Mouse (Mus musculus): Measurements from ENCODE around the gene Il1rap. TPM values are rescaled to one million over a fixed set of nuclear protein-coding genes. Genes with fewer than 3 reads are reported as not detected.

Gene Il1rap
- polyA plus RNA-seq, 1 experiment, result not detected

GRCm38 (mm10) chr16:26569387-26569978, 12.0 kb upstream of the Il1rap start:
- Histone ChIP-seq H3K4me3 (ENCODE audit: insufficient read depth, low read depth, low read length) (no peak overlapping the region), H3K27ac (ENCODE audit: insufficient read depth, low read depth, low read length) (no peak overlapping the region), H3K4me1 (ENCODE audit: control insufficient read depth, insufficient read depth, low read length) (no peaks in the 10 kb centered on the region)
- no peak for TF ChIP-seq CTCF (IDR thresholded peaks at IDR 0.05; ENCODE audit: insufficient read depth, low read depth, low read length)
- no peak for TF ChIP-seq POLR2A (IDR thresholded peaks at IDR 0.05; ENCODE audit: insufficient read depth, low read depth, low read length)

- TF ChIP-seq CTCF (IDR thresholded peaks at IDR 0.05; ENCODE audit: insufficient read depth, low read depth, low read length) (no peak), POLR2A (IDR thresholded peaks at IDR 0.05; ENCODE audit: insufficient read depth, low read depth, low read length) (no peak)
- Histone ChIP-seq H3K27ac (ENCODE audit: insufficient read depth, low read depth, low read length) (no peak overlapping the region), H3K4me3 (ENCODE audit: insufficient read depth, low read depth, low read length) (no peak overlapping the region), H3K4me1 (ENCODE audit: control insufficient read depth, insufficient read depth, low read length) (no peaks in the 10 kb centered on the region)
- 94% methylated on average over 2 of the region's 2 CpGs for WGBS
Observed at GRCm38 (mm10) chr16:26571836-26572235, 9.7 kb upstream of the Il1rap start.

DNA sequence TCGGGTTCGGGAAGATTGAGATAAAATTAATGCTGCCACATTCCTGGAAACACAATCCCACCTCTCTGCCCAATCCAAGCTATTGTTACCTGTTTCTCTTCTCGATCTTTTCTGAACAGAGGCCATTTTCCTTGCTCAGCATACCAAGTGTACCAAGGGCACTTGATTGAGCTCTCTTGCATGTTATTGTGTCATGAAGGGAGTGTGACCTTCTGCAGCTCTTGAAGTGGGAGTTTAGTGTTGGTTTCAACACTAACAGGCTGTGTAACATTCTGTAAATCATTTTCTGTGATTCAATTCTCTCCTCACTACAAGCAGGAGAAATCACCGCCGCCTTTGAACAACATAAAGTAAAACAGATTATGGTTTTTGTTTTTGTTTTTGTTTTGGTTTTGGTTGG, 7.3 kb upstream of the Il1rap start:
- Histone ChIP-seq H3K4me3 (ENCODE audit: insufficient read depth, low read depth, low read length) (no peak overlapping the region), H3K27ac (ENCODE audit: insufficient read depth, low read depth, low read length) (no peak overlapping the region), H3K4me1 (ENCODE audit: control insufficient read depth, insufficient read depth, low read length) (no peaks in the 10 kb centered on the region)
- no peak for TF ChIP-seq POLR2A (IDR thresholded peaks at IDR 0.05; ENCODE audit: insufficient read depth, low read depth, low read length)
- TF ChIP-seq CTCF (IDR thresholded peaks at IDR 0.05; ENCODE audit: insufficient read depth, low read depth, low read length), result no peak
- 92% methylated on average over 5 of the region's 5 CpGs for WGBS

DNA sequence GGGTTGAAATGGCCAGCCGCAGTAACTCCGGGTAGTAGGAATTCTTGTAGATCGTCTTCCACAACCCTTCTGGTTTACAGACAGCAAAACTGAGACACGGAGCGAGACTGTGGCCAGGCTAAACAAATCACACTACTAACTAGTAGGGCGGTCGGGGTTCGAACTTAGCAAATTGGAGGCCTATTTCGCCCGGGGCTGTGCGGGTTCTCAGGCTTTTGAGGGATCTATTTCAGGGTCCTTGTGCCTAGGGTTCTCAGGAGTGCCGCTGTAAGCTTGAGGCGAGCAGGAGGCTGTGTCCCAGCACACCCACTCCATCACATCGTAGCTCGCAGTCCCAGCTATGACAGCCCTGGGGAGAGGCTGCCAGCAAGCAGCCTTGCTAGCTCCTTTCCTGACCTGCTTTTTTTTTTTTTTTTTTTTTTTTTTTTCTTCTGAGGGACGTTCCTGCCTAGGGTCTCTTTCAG, 441 bp downstream of the Il1rap start:
- Histone ChIP-seq H3K4me1 (ENCODE audit: control insufficient read depth, insufficient read depth, low read length) (peaks cover 7% of the 10 kb centered on the region; the same call in 1 of the 2 replicates), H3K27ac (ENCODE audit: insufficient read depth, low read depth, low read length) (no peak overlapping the region), H3K4me3 (ENCODE audit: insufficient read depth, low read depth, low read length) (peak overlapping the region; percentile 54)
- TF ChIP-seq CTCF (IDR thresholded peaks at IDR 0.05; ENCODE audit: insufficient read depth, low read depth, low read length), result no peak
- peak; percentile 3; the same call in 1 of the 2 replicates for TF ChIP-seq POLR2A (IDR thresholded peaks at IDR 0.05; ENCODE audit: insufficient read depth, low read depth, low read length)
- 2% methylated on average over 16 of the region's 16 CpGs for WGBS

DNA sequence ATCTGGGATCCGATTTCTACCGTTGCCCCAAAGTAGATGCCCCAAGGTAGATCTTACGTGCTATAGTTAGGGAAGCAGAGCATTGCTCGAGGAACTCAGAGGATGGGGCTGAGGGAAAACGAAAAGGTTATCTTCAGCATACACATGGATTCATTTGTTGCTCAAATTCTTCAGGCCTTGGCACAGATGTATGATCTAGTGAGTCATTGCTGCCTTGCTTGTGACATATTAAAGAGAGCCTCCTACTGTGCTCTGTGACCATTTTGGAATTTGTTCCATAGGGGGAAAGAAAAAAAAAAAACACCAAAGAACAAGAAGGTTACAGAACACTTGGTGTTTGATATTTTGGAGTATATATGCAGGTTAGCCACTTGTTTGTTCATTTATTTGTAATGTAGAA, 4.3 kb downstream of the Il1rap start:
- H3K4me3 ChIP-seq (ENCODE audit: insufficient read depth, low read depth, low read length), result no peak overlapping the region
- 86% methylated on average over 5 of the region's 5 CpGs for WGBS
- TF ChIP-seq POLR2A (IDR thresholded peaks at IDR 0.05; ENCODE audit: insufficient read depth, low read depth, low read length) (no peak), CTCF (IDR thresholded peaks at IDR 0.05; ENCODE audit: insufficient read depth, low read depth, low read length) (no peak)
- H3K27ac ChIP-seq (ENCODE audit: insufficient read depth, low read depth, low read length), result no peak overlapping the region
- H3K4me1 ChIP-seq (ENCODE audit: control insufficient read depth, insufficient read depth, low read length), result peaks cover 7% of the 10 kb centered on the region; the same call in 1 of the 2 replicates

DNA sequence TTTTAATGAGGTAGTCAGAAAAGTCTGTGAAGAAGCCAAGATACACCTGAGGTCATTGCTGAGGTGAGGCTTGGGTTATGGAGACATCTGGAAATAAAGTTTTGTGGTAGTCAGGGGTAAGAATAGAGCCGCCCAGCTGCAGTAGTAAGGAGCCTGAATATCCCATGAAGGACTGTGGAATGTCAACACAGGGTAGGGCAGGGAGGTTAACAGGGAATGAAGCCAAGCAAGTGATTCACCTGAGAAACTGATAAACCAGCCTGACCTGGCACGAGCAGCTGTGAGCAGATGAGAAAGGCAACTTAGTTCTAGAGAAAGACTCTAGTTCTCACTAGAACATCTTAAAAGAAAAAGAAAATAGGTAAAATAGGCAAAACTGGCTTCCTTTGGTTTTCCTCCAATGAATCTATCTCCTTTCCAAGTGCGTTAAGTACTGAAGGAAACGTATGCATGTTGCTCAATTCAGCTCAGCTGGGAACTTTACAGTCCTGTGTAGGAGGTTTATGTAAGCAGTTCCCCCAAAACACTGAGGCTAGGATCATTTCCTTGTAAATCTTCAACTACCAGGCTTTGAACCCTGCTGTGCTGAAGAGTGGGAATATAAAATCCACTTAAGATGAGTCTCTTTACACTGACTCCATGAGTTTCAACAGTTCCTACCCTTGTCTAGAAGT, 9.5 kb downstream of the Il1rap start:
- H3K4me1 ChIP-seq (ENCODE audit: control insufficient read depth, insufficient read depth, low read length), result no peaks in the 10 kb centered on the region
- TF ChIP-seq CTCF (IDR thresholded peaks at IDR 0.05; ENCODE audit: insufficient read depth, low read depth, low read length) (no peak), POLR2A (IDR thresholded peaks at IDR 0.05; ENCODE audit: insufficient read depth, low read depth, low read length) (no peak)
- no peak overlapping the region for H3K4me3 ChIP-seq (ENCODE audit: insufficient read depth, low read depth, low read length)
- WGBS, result 71% methylated on average over 4 of the region's 4 CpGs
- no peak overlapping the region for H3K27ac ChIP-seq (ENCODE audit: insufficient read depth, low read depth, low read length)

DNA sequence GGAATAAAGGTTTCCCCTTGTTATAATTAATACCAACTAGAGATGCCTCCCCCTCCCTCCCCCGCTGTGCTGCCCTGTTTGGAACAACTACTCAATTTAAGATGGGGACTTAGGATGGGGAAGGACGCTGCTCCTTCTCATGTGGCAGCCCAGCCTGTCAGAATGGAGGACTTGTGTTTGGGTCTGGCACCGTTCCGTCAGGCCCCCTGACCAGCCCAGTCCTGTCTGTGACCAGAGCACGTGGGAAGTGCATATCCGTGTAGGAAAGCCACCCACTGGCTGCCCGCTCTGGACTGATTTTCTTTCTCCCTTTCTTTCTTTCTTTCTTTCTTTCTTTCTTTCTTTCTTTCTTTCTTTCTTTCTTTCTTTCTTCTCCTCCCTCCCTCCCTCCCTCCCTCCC, 14.9 kb downstream of the Il1rap start:
- H3K4me3 ChIP-seq (ENCODE audit: insufficient read depth, low read depth, low read length), result no peak overlapping the region
- 43% methylated on average over 7 of the region's 7 CpGs for WGBS
- TF ChIP-seq POLR2A (IDR thresholded peaks at IDR 0.05; ENCODE audit: insufficient read depth, low read depth, low read length), result no peak
- no peak for TF ChIP-seq CTCF (IDR thresholded peaks at IDR 0.05; ENCODE audit: insufficient read depth, low read depth, low read length)
- no peaks in the 10 kb centered on the region for H3K4me1 ChIP-seq (ENCODE audit: control insufficient read depth, insufficient read depth, low read length)
- H3K27ac ChIP-seq (ENCODE audit: insufficient read depth, low read depth, low read length), result no peak overlapping the region

DNA sequence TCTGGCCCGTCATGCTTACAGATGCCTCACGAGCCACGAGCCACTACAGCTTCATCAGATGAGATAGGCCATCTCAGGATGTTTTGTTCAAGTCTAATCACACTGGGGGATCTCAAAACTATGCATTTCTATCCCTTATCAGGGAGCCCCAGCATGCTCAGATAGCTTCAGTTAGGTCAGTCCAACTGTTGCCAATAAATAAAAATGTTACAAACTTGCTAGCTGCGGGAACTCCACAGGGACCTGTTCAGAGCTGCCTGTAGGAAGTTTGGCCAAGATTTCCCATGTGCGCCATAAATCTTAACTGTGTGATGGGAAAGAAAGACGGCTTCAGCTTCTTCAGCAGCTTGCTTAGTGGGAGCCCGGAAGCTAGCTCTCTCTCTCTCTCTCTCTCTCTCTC, 15.8 kb downstream of the Il1rap start:
- Histone ChIP-seq H3K27ac (ENCODE audit: insufficient read depth, low read depth, low read length) (no peak overlapping the region), H3K4me3 (ENCODE audit: insufficient read depth, low read depth, low read length) (no peak overlapping the region), H3K4me1 (ENCODE audit: control insufficient read depth, insufficient read depth, low read length) (no peaks in the 10 kb centered on the region)
- WGBS, result 85% methylated on average over 7 of the region's 7 CpGs
- no peak for TF ChIP-seq POLR2A (IDR thresholded peaks at IDR 0.05; ENCODE audit: insufficient read depth, low read depth, low read length)
- no peak for TF ChIP-seq CTCF (IDR thresholded peaks at IDR 0.05; ENCODE audit: insufficient read depth, low read depth, low read length)

DNA sequence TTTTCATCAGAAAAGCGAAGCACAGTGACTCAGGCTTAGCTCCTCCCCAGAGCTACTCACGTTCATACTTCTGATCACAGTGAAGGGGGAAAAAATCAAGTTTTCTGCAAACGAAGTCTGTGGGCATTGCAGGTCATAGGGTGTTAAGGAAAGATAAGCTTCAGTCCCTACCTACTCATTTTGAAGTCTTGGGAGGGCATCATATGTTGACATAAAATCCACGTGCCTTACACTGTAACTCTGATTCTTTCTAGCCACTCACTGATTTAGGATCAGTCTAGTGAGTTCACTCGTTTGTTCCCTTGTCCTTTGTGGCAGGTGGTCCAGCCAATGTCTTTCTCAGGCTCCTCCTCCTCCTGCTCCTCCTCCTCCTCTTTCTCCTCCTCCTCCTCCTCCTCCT, 17.1 kb downstream of the Il1rap start:
- Histone ChIP-seq H3K27ac (ENCODE audit: insufficient read depth, low read depth, low read length) (no peak overlapping the region), H3K4me3 (ENCODE audit: insufficient read depth, low read depth, low read length) (no peak overlapping the region), H3K4me1 (ENCODE audit: control insufficient read depth, insufficient read depth, low read length) (no peaks in the 10 kb centered on the region)
- WGBS, result 80% methylated on average over 5 of the region's 5 CpGs
- TF ChIP-seq POLR2A (IDR thresholded peaks at IDR 0.05; ENCODE audit: insufficient read depth, low read depth, low read length) (no peak), CTCF (IDR thresholded peaks at IDR 0.05; ENCODE audit: insufficient read depth, low read depth, low read length) (no peak)

Measured in olfactory bulb, adult 2 months (tissue).